Mouse (Mus musculus): ENCODE data around the gene 1700001K19Rik. TPM values are rescaled to one million over a fixed set of nuclear protein-coding genes. Genes with fewer than 3 reads are reported as not detected.

Gene 1700001K19Rik
- polyA plus RNA-seq (2015; fragmentation: Nextera tagmentation; extraction: Ambion mirVana) = not detected in 2 replicates

DNA sequence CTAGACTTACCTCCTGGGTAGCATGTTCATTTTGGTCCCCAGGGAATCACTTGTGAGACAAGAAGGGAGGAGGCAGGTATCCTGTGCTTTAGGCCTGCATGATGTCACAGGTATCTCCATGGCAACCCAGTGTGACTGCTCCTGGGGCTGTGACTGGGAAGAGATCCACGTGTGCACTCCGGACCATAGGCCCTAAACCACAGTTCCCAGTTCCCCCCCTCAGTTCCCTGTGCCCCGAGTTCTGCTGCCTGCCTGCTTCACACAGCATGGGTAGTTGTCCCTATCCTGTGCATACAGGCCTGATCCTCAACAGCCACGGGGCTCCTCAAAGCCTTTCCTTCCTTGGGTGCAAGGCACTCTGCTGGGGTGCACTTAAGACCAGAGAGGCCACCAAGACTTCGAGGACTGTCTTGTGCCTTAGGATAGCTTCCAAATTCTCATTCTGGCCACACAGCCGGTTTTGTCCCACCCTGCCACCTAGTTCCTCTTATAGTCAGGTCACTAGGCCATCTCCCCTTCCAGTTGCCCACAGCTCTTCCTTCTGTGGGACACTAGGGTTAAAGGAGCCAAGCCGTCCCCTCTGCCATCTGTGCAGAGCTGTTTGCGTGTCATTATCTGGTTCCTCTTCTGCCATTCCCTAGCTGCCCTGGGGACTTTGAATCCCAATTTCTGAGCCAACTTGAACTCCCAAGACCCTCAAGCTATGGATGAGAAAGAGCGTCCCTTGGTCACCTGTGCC, at the start of gene 1700001K19Rik:
1700001K19Rik (minus strand) TSS at position 59 of the 739 bp plus-strand sequence.
- H3K27ac ChIP-seq (ENCODE audit: low read length) = no peak within 1 kb of the TSS
- no peak; the same call in 1 of the 2 replicates for ATAC-seq (ENCODE audit: low read depth)
- WGBS = 75% methylated on average over 9 of the region's 9 CpGs

GRCm38 (mm10) chr12:110726428-110726827, 44.0 kb upstream of the 1700001K19Rik start:
- Histone ChIP-seq H3K9ac (ENCODE audit: low read length) (no peak overlapping the region), H3K4me3 (ENCODE audit: low read length) (no peak overlapping the region), H3K4me2 (ENCODE audit: low read depth, low read length) (no peak overlapping the region), H3K36me3 (ENCODE audit: control insufficient read depth, insufficient read depth, low read length) (no peaks in the 10 kb centered on the region), H3K27me3 (ENCODE audit: control insufficient read depth, insufficient read depth, low read depth, low read length) (no peaks in the 10 kb centered on the region), H3K9me3 (ENCODE audit: control insufficient read depth, low read length) (no peaks in the 10 kb centered on the region), H3K27ac (ENCODE audit: low read length) (no peak overlapping the region), H3K4me1 (replicated peaks; ENCODE audit: control insufficient read depth, insufficient read depth, low read length) (no peaks in the 10 kb centered on the region)
- ATAC-seq (ENCODE audit: low read depth) = no peak
- 41% methylated on average over 1 of the region's 1 CpGs for WGBS

More for the DNA sequence above, at the start of gene 1700001K19Rik:
- Histone ChIP-seq H3K4me3 (ENCODE audit: low read length) (no peak within 1 kb of the TSS), H3K4me1 (replicated peaks; ENCODE audit: control insufficient read depth, insufficient read depth, low read length) (no peaks in the 10 kb centered on the region; the same call in 1 of the 2 replicates), H3K36me3 (ENCODE audit: control insufficient read depth, insufficient read depth, low read length) (0 out of 2 replicates have a peak, but pooled peaks cover 2% of the 10 kb centered on the region), H3K4me2 (ENCODE audit: low read depth, low read length) (no peak within 1 kb of the TSS), H3K9ac (ENCODE audit: low read length) (no peak within 1 kb of the TSS), H3K9me3 (ENCODE audit: control insufficient read depth, low read length) (no peaks in the 10 kb centered on the region), H3K27me3 (ENCODE audit: control insufficient read depth, insufficient read depth, low read depth, low read length) (no peaks in the 10 kb centered on the region)

DNA sequence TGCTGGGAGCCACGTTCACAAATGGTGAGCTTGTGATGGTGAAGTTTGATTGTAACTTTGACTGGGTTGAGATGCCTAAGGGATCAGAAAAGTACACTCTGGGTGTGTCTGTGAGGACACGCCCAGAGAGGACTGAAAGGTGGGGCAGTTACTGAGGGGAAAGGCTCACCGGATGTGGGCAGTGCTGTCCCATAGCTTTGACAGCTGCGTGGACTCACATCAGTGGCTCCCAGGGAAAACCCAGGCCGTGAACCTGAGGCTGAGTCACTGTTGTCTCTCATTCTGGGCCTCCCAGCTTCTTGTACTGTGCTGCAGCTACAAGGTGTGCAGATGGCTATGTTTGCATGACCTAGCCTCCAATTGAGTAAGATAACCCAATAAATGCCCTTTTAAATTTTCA, 43.1 kb upstream of the 1700001K19Rik start:
- Histone ChIP-seq H3K9me3 (ENCODE audit: control insufficient read depth, low read length) (no peaks in the 10 kb centered on the region), H3K4me2 (ENCODE audit: low read depth, low read length) (no peak overlapping the region), H3K4me1 (replicated peaks; ENCODE audit: control insufficient read depth, insufficient read depth, low read length) (no peaks in the 10 kb centered on the region), H3K27ac (ENCODE audit: low read length) (no peak overlapping the region), H3K4me3 (ENCODE audit: low read length) (no peak overlapping the region), H3K9ac (ENCODE audit: low read length) (no peak overlapping the region), H3K27me3 (ENCODE audit: control insufficient read depth, insufficient read depth, low read depth, low read length) (no peaks in the 10 kb centered on the region), H3K36me3 (ENCODE audit: control insufficient read depth, insufficient read depth, low read length) (no peaks in the 10 kb centered on the region)
- ATAC-seq (ENCODE audit: low read depth) = no peak
- 74% methylated on average over 5 of the region's 5 CpGs for WGBS

- Histone ChIP-seq H3K36me3 (ENCODE audit: control insufficient read depth, insufficient read depth, low read length) (no peaks in the 10 kb centered on the region), H3K4me1 (replicated peaks; ENCODE audit: control insufficient read depth, insufficient read depth, low read length) (no peaks in the 10 kb centered on the region), H3K4me3 (ENCODE audit: low read length) (no peak overlapping the region), H3K4me2 (ENCODE audit: low read depth, low read length) (no peak overlapping the region), H3K9ac (ENCODE audit: low read length) (no peak overlapping the region), H3K9me3 (ENCODE audit: control insufficient read depth, low read length) (no peaks in the 10 kb centered on the region), H3K27me3 (ENCODE audit: control insufficient read depth, insufficient read depth, low read depth, low read length) (no peaks in the 10 kb centered on the region), H3K27ac (ENCODE audit: low read length) (no peak overlapping the region)
- WGBS = 88% methylated on average over 5 of the region's 5 CpGs
- ATAC-seq (ENCODE audit: low read depth) = no peak
Observed at GRCm38 (mm10) chr12:110725051-110725450, 42.6 kb upstream of the 1700001K19Rik start.

DNA sequence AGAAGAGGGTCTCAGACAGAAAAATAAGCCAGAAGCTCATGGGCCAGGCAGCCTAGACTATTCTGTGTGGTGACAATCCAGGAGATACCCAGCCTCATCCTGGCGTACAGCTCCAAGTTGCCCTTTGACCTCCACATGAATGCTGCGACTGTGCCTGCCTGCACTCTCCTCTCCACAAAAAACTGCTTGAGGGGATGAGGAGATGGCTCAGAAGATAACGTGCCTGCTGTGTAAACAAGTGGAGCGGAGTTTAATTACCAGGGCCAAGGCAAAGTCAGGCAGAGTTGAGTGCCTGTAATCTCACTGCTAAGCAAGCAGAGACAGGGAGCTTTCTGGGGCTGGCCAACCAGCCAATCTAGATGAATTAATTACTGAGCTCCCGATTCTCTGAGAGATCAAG, 33.6 kb upstream of the 1700001K19Rik start:
- Histone ChIP-seq H3K9ac (ENCODE audit: low read length) (no peak overlapping the region), H3K4me1 (replicated peaks; ENCODE audit: control insufficient read depth, insufficient read depth, low read length) (no peaks in the 10 kb centered on the region), H3K36me3 (ENCODE audit: control insufficient read depth, insufficient read depth, low read length) (no peaks in the 10 kb centered on the region), H3K27ac (ENCODE audit: low read length) (no peak overlapping the region), H3K4me3 (ENCODE audit: low read length) (no peak overlapping the region), H3K4me2 (ENCODE audit: low read depth, low read length) (no peak overlapping the region), H3K27me3 (ENCODE audit: control insufficient read depth, insufficient read depth, low read depth, low read length) (no peaks in the 10 kb centered on the region), H3K9me3 (ENCODE audit: control insufficient read depth, low read length) (0 out of 2 replicates have a peak, but pooled peaks cover 3% of the 10 kb centered on the region)
- ATAC-seq (ENCODE audit: low read depth) = no peak
- 15% methylated on average over 5 of the region's 5 CpGs for WGBS

- H3K9me3 ChIP-seq (ENCODE audit: control insufficient read depth, low read length) = 0 out of 2 replicates have a peak, but pooled peaks cover 3% of the 10 kb centered on the region
- no peak for ATAC-seq (ENCODE audit: low read depth)
- H3K4me3 ChIP-seq (ENCODE audit: low read length) = no peak overlapping the region
- no peak overlapping the region for H3K9ac ChIP-seq (ENCODE audit: low read length)
- no peaks in the 10 kb centered on the region for H3K27me3 ChIP-seq (ENCODE audit: control insufficient read depth, insufficient read depth, low read depth, low read length)
- no peak overlapping the region for H3K27ac ChIP-seq (ENCODE audit: low read length)
- WGBS = 87% methylated on average over 6 of the region's 6 CpGs
- H3K36me3 ChIP-seq (ENCODE audit: control insufficient read depth, insufficient read depth, low read length) = no peaks in the 10 kb centered on the region
- H3K4me2 ChIP-seq (ENCODE audit: low read depth, low read length) = no peak overlapping the region
- no peaks in the 10 kb centered on the region for H3K4me1 ChIP-seq (replicated peaks; ENCODE audit: control insufficient read depth, insufficient read depth, low read length)
Observed at GRCm38 (mm10) chr12:110714215-110714614, 31.8 kb upstream of the 1700001K19Rik start.

GRCm38 (mm10) chr12:110713784-110714183, 31.4 kb upstream of the 1700001K19Rik start:
- no peak overlapping the region for H3K27ac ChIP-seq (ENCODE audit: low read length)
- no peak overlapping the region for H3K4me3 ChIP-seq (ENCODE audit: low read length)
- H3K27me3 ChIP-seq (ENCODE audit: control insufficient read depth, insufficient read depth, low read depth, low read length) = no peaks in the 10 kb centered on the region
- no peak for ATAC-seq (ENCODE audit: low read depth)
- H3K9me3 ChIP-seq (ENCODE audit: control insufficient read depth, low read length) = 0 out of 2 replicates have a peak, but pooled peaks cover 3% of the 10 kb centered on the region
- H3K9ac ChIP-seq (ENCODE audit: low read length) = no peak overlapping the region
- no peaks in the 10 kb centered on the region for H3K36me3 ChIP-seq (ENCODE audit: control insufficient read depth, insufficient read depth, low read length)
- WGBS = 95% methylated on average over 6 of the region's 6 CpGs
- no peak overlapping the region for H3K4me2 ChIP-seq (ENCODE audit: low read depth, low read length)
- no peaks in the 10 kb centered on the region for H3K4me1 ChIP-seq (replicated peaks; ENCODE audit: control insufficient read depth, insufficient read depth, low read length)

DNA sequence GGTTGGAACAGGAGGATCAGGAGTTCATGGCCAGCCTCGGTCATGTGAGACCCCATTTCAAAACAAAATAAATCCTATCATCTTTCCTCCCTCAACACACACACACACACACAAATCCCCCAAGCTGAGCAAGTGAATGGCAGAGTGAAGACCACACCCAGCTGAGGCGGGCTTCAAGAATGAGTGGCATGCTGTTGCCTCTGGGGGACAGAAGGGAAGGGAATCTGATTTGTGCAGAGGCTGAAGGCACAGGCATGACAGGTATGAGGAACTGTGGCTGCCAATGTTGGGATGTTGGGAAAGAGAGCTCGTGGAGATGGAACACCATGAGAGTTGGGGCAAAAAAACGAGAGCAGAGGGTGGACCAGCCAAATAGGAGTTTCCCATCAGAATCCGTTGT, 28.9 kb upstream of the 1700001K19Rik start:
- no peak overlapping the region for H3K9ac ChIP-seq (ENCODE audit: low read length)
- H3K4me3 ChIP-seq (ENCODE audit: low read length) = no peak overlapping the region
- 0 out of 2 replicates have a peak, but pooled peaks cover 3% of the 10 kb centered on the region for H3K9me3 ChIP-seq (ENCODE audit: control insufficient read depth, low read length)
- WGBS = 56% methylated on average over 5 of the region's 5 CpGs
- no peak overlapping the region for H3K4me2 ChIP-seq (ENCODE audit: low read depth, low read length)
- H3K4me1 ChIP-seq (replicated peaks; ENCODE audit: control insufficient read depth, insufficient read depth, low read length) = no peaks in the 10 kb centered on the region; the same call in 1 of the 2 replicates
- ATAC-seq (ENCODE audit: low read depth) = no peak
- no peaks in the 10 kb centered on the region for H3K36me3 ChIP-seq (ENCODE audit: control insufficient read depth, insufficient read depth, low read length)
- no peaks in the 10 kb centered on the region for H3K27me3 ChIP-seq (ENCODE audit: control insufficient read depth, insufficient read depth, low read depth, low read length)
- H3K27ac ChIP-seq (ENCODE audit: low read length) = no peak overlapping the region

DNA sequence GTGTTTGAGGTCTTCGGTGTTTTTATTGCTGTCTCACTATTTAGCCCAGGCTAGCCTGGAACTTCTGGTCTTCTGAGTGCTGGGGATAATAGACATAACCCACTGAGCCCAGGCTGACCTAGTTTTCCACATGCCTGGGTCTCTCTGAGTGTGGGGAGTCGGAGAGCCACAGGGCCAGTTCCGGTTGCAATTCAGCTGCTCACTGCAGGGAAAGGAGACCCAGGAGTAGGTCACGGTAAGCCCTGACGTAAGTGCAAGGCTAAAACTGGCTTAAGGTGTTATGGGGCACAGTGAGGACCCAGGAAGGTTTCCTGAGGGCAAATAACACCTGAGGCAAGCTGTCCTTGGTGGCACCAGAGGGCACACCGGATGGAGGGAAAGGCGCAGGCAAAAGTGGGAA, 25.0 kb upstream of the 1700001K19Rik start:
- ATAC-seq (ENCODE audit: low read depth) = no peak
- H3K27me3 ChIP-seq (ENCODE audit: control insufficient read depth, insufficient read depth, low read depth, low read length) = no peaks in the 10 kb centered on the region
- H3K27ac ChIP-seq (ENCODE audit: low read length) = no peak overlapping the region
- H3K4me3 ChIP-seq (ENCODE audit: low read length) = no peak overlapping the region
- 84% methylated on average over 7 of the region's 7 CpGs for WGBS
- no peaks in the 10 kb centered on the region; the same call in 1 of the 2 replicates for H3K4me1 ChIP-seq (replicated peaks; ENCODE audit: control insufficient read depth, insufficient read depth, low read length)
- no peak overlapping the region for H3K9ac ChIP-seq (ENCODE audit: low read length)
- H3K4me2 ChIP-seq (ENCODE audit: low read depth, low read length) = no peak overlapping the region
- H3K9me3 ChIP-seq (ENCODE audit: control insufficient read depth, low read length) = no peaks in the 10 kb centered on the region
- no peaks in the 10 kb centered on the region for H3K36me3 ChIP-seq (ENCODE audit: control insufficient read depth, insufficient read depth, low read length)
